8 mouse cellular contexts compared by ENCODE assay signal in genomic region chr9:44067241-44067959, GRCm38 (mm10). TPM values are rescaled to one million over a fixed set of nuclear protein-coding genes. Genes with fewer than 3 reads are reported as not detected.
A peak's percentile ranks its signal among the peaks of the same experiment; 100 is the strongest.
DNase-seq lines count a peak whose midpoint lies in the region; ATAC-seq and TF ChIP-seq lines count a peak whose summit lies in the region.

No protein-coding gene starts in this region.

- H3K27me3 ChIP-seq in heart, embryonic 12.5 days (replicated peaks), result no peaks in the 10 kb centered on the region
- peaks cover 34% of the 10 kb centered on the region for H3K27me3 ChIP-seq in forebrain, embryonic 10.5 days (ENCODE audit: poor library complexity, severe bottlenecking)
- H3K27me3 ChIP-seq in limb, embryonic 14.5 days (ENCODE audit: control insufficient read depth, insufficient read depth, low read length), result no peaks in the 10 kb centered on the region
- H3K27me3 ChIP-seq in thymus, adult 2 months (ENCODE audit: control insufficient read depth, insufficient read depth, low read length), result no peaks in the 10 kb centered on the region

- in situ Hi-C loops in ES-E14 (cut with MboI; ENCODE audit: low sequenced_read_pairs in 2 of 2, unreplicated experiment in 2 of 2), result no loop called here

- H3K27ac ChIP-seq in heart, embryonic 12.5 days (ENCODE audit: poor library complexity, severe bottlenecking), result peak overlapping the region; percentile 65
- no peak overlapping the region for H3K27ac ChIP-seq in ES-E14 (ENCODE audit: insufficient read depth, low read depth, low read length, poor library complexity, severe bottlenecking)
- H3K27ac ChIP-seq in forebrain, embryonic 10.5 days, result peak overlapping the region; percentile 78
- H3K27ac ChIP-seq in limb, embryonic 14.5 days (replicated peaks; ENCODE audit: low read depth, low read length), result no peak overlapping the region
- H3K27ac ChIP-seq in thymus, adult 2 months (ENCODE audit: control insufficient read depth, insufficient read depth, low read length), result no peak overlapping the region

- TF ChIP-seq POLR2A in limb, embryonic 14.5 days (IDR thresholded peaks at IDR 0.05; ENCODE audit: borderline replicate concordance, extremely low read depth, insufficient read depth, insufficient read length), result no peak
- no peak for TF ChIP-seq POLR2A in thymus, adult 2 months (IDR thresholded peaks at IDR 0.05; ENCODE audit: control insufficient read depth, extremely low read depth, insufficient read depth, low read length, poor library complexity)

- intact Hi-C loops in heart, postnatal 25 days (cut with DNase I), result no loop called here

- peaks cover 48% of the 10 kb centered on the region for H3K4me1 ChIP-seq in heart, embryonic 12.5 days (replicated peaks)
- H3K4me1 ChIP-seq in ES-E14 (ENCODE audit: control insufficient read depth in 2 of 2, insufficient read depth in 2 of 2, low read length in 2 of 2, poor library complexity in 1 of 2), result peaks cover 0 to 15% of the 10 kb centered on the region in 2 experiments; a peak in 1 of 4 replicates
- peaks cover 55% of the 10 kb centered on the region for H3K4me1 ChIP-seq in forebrain, embryonic 10.5 days
- H3K4me1 ChIP-seq in limb, embryonic 14.5 days (ENCODE audit: control insufficient read depth, insufficient read depth, low read length), result peaks cover 15% of the 10 kb centered on the region
- peaks cover 25% of the 10 kb centered on the region for H3K4me1 ChIP-seq in thymus, adult 2 months (replicated peaks; ENCODE audit: control insufficient read depth, insufficient read depth, low read length)

- TF ChIP-seq CTCF in thymus, adult 2 months (IDR thresholded peaks at IDR 0.05; ENCODE audit: borderline replicate concordance, control insufficient read depth, extremely low read depth, insufficient read depth, low read length, poor library complexity), result no peak

- peak overlapping the region; percentile 85 for H3K9ac ChIP-seq in heart, embryonic 12.5 days
- peak overlapping the region; percentile 81 for H3K9ac ChIP-seq in ES-E14 (ENCODE audit: insufficient read depth, low read depth, low read length, poor library complexity, severe bottlenecking)
- peak overlapping the region; percentile 59 for H3K9ac ChIP-seq in limb, embryonic 14.5 days (ENCODE audit: low read depth, low read length, severe bottlenecking)

- no peaks in the 10 kb centered on the region for H3K36me3 ChIP-seq in heart, embryonic 12.5 days
- no peaks in the 10 kb centered on the region for H3K36me3 ChIP-seq in ES-E14 (ENCODE audit: control insufficient read depth, insufficient read depth, low read length, poor library complexity, severe bottlenecking)
- H3K36me3 ChIP-seq in forebrain, embryonic 10.5 days (replicated peaks), result no peaks in the 10 kb centered on the region
- H3K36me3 ChIP-seq in limb, embryonic 14.5 days (ENCODE audit: control insufficient read depth, insufficient read depth, low read length), result no peaks in the 10 kb centered on the region
- H3K36me3 ChIP-seq in thymus, adult 2 months (ENCODE audit: control insufficient read depth, insufficient read depth, low read length), result no peaks in the 10 kb centered on the region

- 3% methylated on average over 15 of the region's 15 CpGs for WGBS in heart, embryonic 12.5 days
- WGBS in forebrain, embryonic 10.5 days, result 11% methylated on average over 15 of the region's 15 CpGs
- 5% methylated on average over 15 of the region's 15 CpGs for WGBS in limb, embryonic 14.5 days
- 12% methylated on average over 15 of the region's 15 CpGs for WGBS in thymus, adult 2 months

- peak overlapping the region; percentile 65 for H3K4me3 ChIP-seq in heart, embryonic 12.5 days
- H3K4me3 ChIP-seq in ES-E14 (ENCODE audit: insufficient read depth in 1 of 2, low read depth in 1 of 2, low read length in 2 of 2, poor library complexity in 1 of 2, severe bottlenecking in 1 of 2), result peak overlapping the region; percentile 61 to 83
- peak overlapping the region; percentile 61 for H3K4me3 ChIP-seq in forebrain, embryonic 10.5 days
- H3K4me3 ChIP-seq in limb, embryonic 14.5 days (replicated peaks; ENCODE audit: low read length), result peak overlapping the region; percentile 54
- H3K4me3 ChIP-seq in thymus, adult 2 months (ENCODE audit: control insufficient read depth, insufficient read depth, low read length), result peak overlapping the region; percentile 69

- DNase-seq in heart, postnatal 25 days (ENCODE audit: low spot score), result no peak
- no peak for DNase-seq in ES-E14 (ENCODE audit: low read depth, low spot score)
- no peak for DNase-seq in forebrain, embryonic 10.5 days (ENCODE audit: extremely low spot score, low spot score)
- no peak for DNase-seq in limb, embryonic 14.5 days (ENCODE audit: low spot score)
- peak; percentile 62 for DNase-seq in thymus, adult 2 months
- no peak for DNase-seq in left cerebral cortex, adult 11 months (ENCODE audit: low spot score)
- DNase-seq in cerebellum, postnatal 36 days, result no peak

- H3K9me3 ChIP-seq in heart, embryonic 12.5 days (replicated peaks), result no peaks in the 10 kb centered on the region
- H3K9me3 ChIP-seq in ES-E14 (ENCODE audit: control insufficient read depth, insufficient read depth, low read depth, low read length), result no peaks in the 10 kb centered on the region
- H3K9me3 ChIP-seq in forebrain, embryonic 10.5 days, result no peaks in the 10 kb centered on the region
- no peaks in the 10 kb centered on the region for H3K9me3 ChIP-seq in limb, embryonic 14.5 days (ENCODE audit: control insufficient read depth, low read length)

- ATAC-seq in heart, embryonic 12.5 days (ENCODE audit: insufficient number of reproducible peaks, low FRiP score), result peak; percentile 29
- peak; percentile 4 for ATAC-seq in limb, embryonic 14.5 days (ENCODE audit: low FRiP score, low read depth)

- peak overlapping the region; percentile 95 for H3K4me2 ChIP-seq in heart, embryonic 12.5 days
- peak overlapping the region; percentile 97 for H3K4me2 ChIP-seq in limb, embryonic 14.5 days (replicated peaks; ENCODE audit: low read depth, low read length, severe bottlenecking)

TF ChIP-seq in ES-E14, 5 proteins besides CTCF, POLR2A, EP300 and RAD21:
- no peak for TF ChIP-seq ZC3H11A (IDR thresholded peaks at IDR 0.05; ENCODE audit: borderline replicate concordance, low read depth, low read length)
- no peak for TF ChIP-seq CHD2 (IDR thresholded peaks at IDR 0.05; ENCODE audit: low read depth, low read length)
- TF ChIP-seq MAFK (IDR thresholded peaks at IDR 0.05; ENCODE audit: insufficient read depth, low read depth, low read length), result no peak
- TF ChIP-seq HCFC1 (IDR thresholded peaks at IDR 0.05; ENCODE audit: borderline replicate concordance, insufficient read depth, low read length), result no peak
- no peak for TF ChIP-seq ZNF384 (IDR thresholded peaks at IDR 0.05; ENCODE audit: low read depth, low read length)

RNA-seq across cellular contexts. Expression of gene Usp2, which starts 0.6 kb away (rescaled TPM):
- polyA plus RNA-seq in heart, embryonic 12.5 days (2016; fragmentation: Nextera tagmentation; extraction: Ambion mirVana), result 51.7 and 62.5 TPM in 2 replicates
- total RNA-seq in heart, postnatal 25 days (2021), result 100 to 1,000 TPM in 1 of 2 experiments, 10 to 100 TPM in 1; 77.7 to 191 TPM
- total RNA-seq in ES-E14 (2012; rRNA removed), result 3.9 and 4.0 TPM in 2 replicates
- polyA plus RNA-seq in forebrain, embryonic 10.5 days (2016; fragmentation: Nextera tagmentation; extraction: Ambion mirVana), result 12.7 and 12.9 TPM in 2 replicates
- 4.9 and 6.6 TPM in 2 replicates for polyA plus RNA-seq in limb, embryonic 14.5 days (2012; rRNA removed)
- 22.5 and 24.4 TPM in 2 replicates for polyA plus RNA-seq in limb, embryonic 14.5 days (2014; fragmentation: Nextera tagmentation; extraction: Ambion mirVana)
- polyA plus RNA-seq in thymus, adult 2 months (2012; rRNA removed), result 4.5 and 6.8 TPM in 2 replicates

RNA-seq across cellular contexts. Expression of gene Thy1, which starts 24.2 kb away (rescaled TPM):
- polyA plus RNA-seq in heart, embryonic 12.5 days (2016; fragmentation: Nextera tagmentation; extraction: Ambion mirVana), result 1.1 and 1.5 TPM in 2 replicates
- total RNA-seq in heart, postnatal 25 days (2021), result 10 to 100 TPM; 13.9 to 22.2 TPM
- 10.2 and 15.8 TPM in 2 replicates for total RNA-seq in ES-E14 (2012; rRNA removed)
- polyA plus RNA-seq in forebrain, embryonic 10.5 days (2016; fragmentation: Nextera tagmentation; extraction: Ambion mirVana), result not detected in 2 replicates
- 49.8 and 50.4 TPM in 2 replicates for polyA plus RNA-seq in limb, embryonic 14.5 days (2012; rRNA removed)
- 12.6 and 17.2 TPM in 2 replicates for polyA plus RNA-seq in limb, embryonic 14.5 days (2014; fragmentation: Nextera tagmentation; extraction: Ambion mirVana)
- 3,068 and 3,478 TPM in 2 replicates for polyA plus RNA-seq in thymus, adult 2 months (2012; rRNA removed)

RNA-seq across cellular contexts. Expression of gene Mfrp, which starts 34.1 kb away (rescaled TPM):
- not detected in 2 replicates for polyA plus RNA-seq in heart, embryonic 12.5 days (2016; fragmentation: Nextera tagmentation; extraction: Ambion mirVana)
- total RNA-seq in heart, postnatal 25 days (2021), result not detected
- 0.09 and 0.11 TPM in 2 replicates for total RNA-seq in ES-E14 (2012; rRNA removed)
- polyA plus RNA-seq in forebrain, embryonic 10.5 days (2016; fragmentation: Nextera tagmentation; extraction: Ambion mirVana), result 0.15 and 0.26 TPM in 2 replicates
- 0.08 and 0.29 TPM in 2 replicates for polyA plus RNA-seq in limb, embryonic 14.5 days (2012; rRNA removed)
- polyA plus RNA-seq in limb, embryonic 14.5 days (2014; fragmentation: Nextera tagmentation; extraction: Ambion mirVana), result 0.18 and 0.37 TPM in 2 replicates
- 0.09 TPM in 1 of 2 replicates, not detected in the other for polyA plus RNA-seq in thymus, adult 2 months (2012; rRNA removed)

RNA-seq across cellular contexts. Expression of gene C1qtnf5, which starts 39.6 kb away (rescaled TPM):
- 0.67 and 1.1 TPM in 2 replicates for polyA plus RNA-seq in heart, embryonic 12.5 days (2016; fragmentation: Nextera tagmentation; extraction: Ambion mirVana)
- total RNA-seq in heart, postnatal 25 days (2021), result 10 to 100 TPM in 1 of 2 experiments, 1 to 10 TPM in 1; 9.7 to 10.9 TPM
- total RNA-seq in ES-E14 (2012; rRNA removed), result 0.79 and 1.6 TPM in 2 replicates
- polyA plus RNA-seq in forebrain, embryonic 10.5 days (2016; fragmentation: Nextera tagmentation; extraction: Ambion mirVana), result not detected in 2 replicates
- 10.0 and 12.7 TPM in 2 replicates for polyA plus RNA-seq in limb, embryonic 14.5 days (2012; rRNA removed)
- polyA plus RNA-seq in limb, embryonic 14.5 days (2014; fragmentation: Nextera tagmentation; extraction: Ambion mirVana), result 6.9 and 7.5 TPM in 2 replicates
- polyA plus RNA-seq in thymus, adult 2 months (2012; rRNA removed), result 3.4 and 5.0 TPM in 2 replicates

RNA-seq across cellular contexts. Expression of gene Gm49380, which starts 45.9 kb away (rescaled TPM):
- 0.20 TPM in 1 of 2 replicates, not detected in the other for polyA plus RNA-seq in heart, embryonic 12.5 days (2016; fragmentation: Nextera tagmentation; extraction: Ambion mirVana)
- under 1 TPM in 1 of 2 experiments, not detected in 1; 0.11 TPM for total RNA-seq in heart, postnatal 25 days (2021)
- 0.18 and 0.26 TPM in 2 replicates for total RNA-seq in ES-E14 (2012; rRNA removed)
- 0.06 and 0.36 TPM in 2 replicates for polyA plus RNA-seq in forebrain, embryonic 10.5 days (2016; fragmentation: Nextera tagmentation; extraction: Ambion mirVana)
- 0.41 and 0.49 TPM in 2 replicates for polyA plus RNA-seq in limb, embryonic 14.5 days (2012; rRNA removed)
- 0.23 and 0.65 TPM in 2 replicates for polyA plus RNA-seq in limb, embryonic 14.5 days (2014; fragmentation: Nextera tagmentation; extraction: Ambion mirVana)
- polyA plus RNA-seq in thymus, adult 2 months (2012; rRNA removed), result not detected in 2 replicates

Comparison
In these comparisons a context has a peak if more than half of its experiments do, and no peak if none do; other contexts are left out.
1. H3K27ac ChIP-seq: peak in heart, embryonic 12.5 days (single experiment) and forebrain, embryonic 10.5 days (single experiment); none in ES-E14 (single experiment), limb, embryonic 14.5 days (single experiment) and thymus, adult 2 months (single experiment).
2. RNA of gene Thy1, which starts 24.2 kb away (polyA plus RNA-seq): 3,068 to 3,478 TPM in thymus, adult 2 months; 12.6 to 50.4 TPM in limb, embryonic 14.5 days, 1.1 to 1.5 TPM in heart, embryonic 12.5 days and not detected in forebrain, embryonic 10.5 days; every median in the first group is over 10 times any median in the second.
3. Peak in every context shown above with its lines, with median percentiles within 50 percentile points of each other: H3K4me3 ChIP-seq and H3K9ac ChIP-seq.